Mouse (Mus musculus): ENCODE measurements around the gene Rgs19. TPM values are rescaled to one million over a fixed set of nuclear protein-coding genes. Genes with fewer than 3 reads are reported as not detected.

Rgs19 gene
- polyA plus RNA-seq, 1 experiment from 2014 or later, result 64.7 TPM

DNA sequence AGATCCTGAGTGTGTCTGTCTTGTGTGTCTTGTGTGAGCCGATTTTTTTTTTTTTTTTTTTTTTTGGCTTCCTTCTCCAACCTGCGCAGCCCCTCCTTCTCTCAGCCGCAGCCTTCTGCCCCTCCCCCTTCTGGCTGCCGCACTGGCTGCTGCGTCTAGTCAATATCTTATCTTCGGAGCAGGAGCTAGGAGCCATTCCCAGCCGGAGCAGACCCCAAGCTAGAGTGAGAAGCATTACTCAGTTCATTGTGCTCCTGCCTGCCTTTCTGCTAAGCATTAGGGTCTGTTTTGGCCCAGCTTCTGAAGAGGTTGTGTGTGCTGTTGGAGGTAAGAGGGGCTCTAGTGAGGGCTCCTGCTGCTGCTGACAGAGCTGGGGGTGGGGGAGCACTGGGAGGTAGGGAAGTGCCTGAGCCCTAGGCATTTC, 21.1 kb upstream of the Rgs19 start, which contains the start of gene Oprl1:
Gene Oprl1, plus strand, starts transcription at position 114 of the 424 bp plus-strand sequence.
- H3K27me3 ChIP-seq (ENCODE audit: control insufficient read depth, insufficient read depth, low read length), result no peaks in the 10 kb centered on the region
- H3K4me2 ChIP-seq (ENCODE audit: low read depth, low read length, severe bottlenecking), result peak within 1 kb of the TSS; percentile 44
- WGBS, result 4% methylated on average over 7 of the region's 7 CpGs
- peak within 1 kb of the TSS; percentile 59 for H3K9ac ChIP-seq (ENCODE audit: low read length)
- peak; percentile 70 for DNase-seq (ENCODE audit: low spot score)
- H3K4me1 ChIP-seq (replicated peaks; ENCODE audit: control insufficient read depth, insufficient read depth, low read length), result peaks cover 4% of the 10 kb centered on the region; the same call in 1 of the 2 replicates
- H3K27ac ChIP-seq (ENCODE audit: low read depth, low read length), result peak within 1 kb of the TSS; percentile 19; the same call in 1 of the 2 replicates
- H3K36me3 ChIP-seq (ENCODE audit: control insufficient read depth, insufficient read depth, low read length), result no peaks in the 10 kb centered on the region
- H3K9me3 ChIP-seq (ENCODE audit: control insufficient read depth, low read length), result no peaks in the 10 kb centered on the region
- ATAC-seq (replicated peaks; ENCODE audit: low FRiP score), result peak; percentile 75
- peak within 1 kb of the TSS; percentile 27 for H3K4me3 ChIP-seq (ENCODE audit: low read depth, low read length)

DNA sequence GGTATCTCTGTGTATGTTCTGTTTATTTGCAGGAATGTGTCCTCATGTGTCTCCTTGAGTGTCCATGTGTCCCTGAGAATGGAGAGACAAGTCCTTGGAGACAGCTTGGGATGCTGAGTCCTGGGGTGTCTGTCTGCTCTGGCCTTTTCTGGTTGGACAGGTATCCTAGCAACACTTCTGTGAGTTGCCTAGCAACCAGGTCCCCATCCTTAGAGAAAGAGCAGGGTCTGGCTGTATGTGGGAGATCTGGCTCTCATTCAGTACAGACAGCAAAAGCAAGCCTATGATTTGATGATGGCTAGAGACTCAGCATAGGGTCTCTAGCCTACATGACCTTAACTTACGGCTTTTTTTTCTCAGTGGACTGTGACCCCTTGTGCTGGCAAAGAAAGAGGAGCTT, 20.0 kb upstream of the Rgs19 start:
- no peaks in the 10 kb centered on the region for H3K36me3 ChIP-seq (ENCODE audit: control insufficient read depth, insufficient read depth, low read length)
- H3K4me2 ChIP-seq (ENCODE audit: low read depth, low read length, severe bottlenecking), result no peak overlapping the region
- no peak overlapping the region for H3K4me3 ChIP-seq (ENCODE audit: low read depth, low read length)
- H3K9me3 ChIP-seq (ENCODE audit: control insufficient read depth, low read length), result no peaks in the 10 kb centered on the region
- H3K27me3 ChIP-seq (ENCODE audit: control insufficient read depth, insufficient read depth, low read length), result no peaks in the 10 kb centered on the region
- 79% methylated on average over 1 of the region's 1 CpGs for WGBS
- H3K27ac ChIP-seq (ENCODE audit: low read depth, low read length), result peak overlapping the region; percentile 1; the same call in 1 of the 2 replicates
- peak; percentile 45 for ATAC-seq (replicated peaks; ENCODE audit: low FRiP score)
- H3K4me1 ChIP-seq (replicated peaks; ENCODE audit: control insufficient read depth, insufficient read depth, low read length), result peaks cover 4% of the 10 kb centered on the region; the same call in 1 of the 2 replicates
- H3K9ac ChIP-seq (ENCODE audit: low read length), result no peak overlapping the region
- no peak for DNase-seq (ENCODE audit: low spot score)

DNA sequence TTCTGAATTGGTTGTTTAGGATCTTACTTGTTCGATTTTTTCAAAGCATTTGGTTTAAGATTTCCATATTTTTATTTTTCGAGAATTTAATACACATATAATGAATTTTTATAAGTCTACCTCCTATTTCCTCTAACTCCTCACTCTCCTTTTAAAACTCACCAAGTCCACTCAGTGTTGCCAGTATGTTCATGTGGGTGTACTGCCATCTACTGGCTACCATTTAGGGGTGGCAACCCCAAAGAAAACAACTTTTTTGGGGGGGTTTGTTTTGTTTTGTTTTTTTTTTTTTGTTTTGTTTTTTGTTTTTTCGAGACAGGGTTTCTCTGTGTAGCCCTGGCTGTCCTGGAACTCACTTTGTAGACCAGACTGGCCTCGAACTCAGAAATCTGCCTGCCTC, 12.9 kb upstream of the Rgs19 start:
- 31% methylated on average over 4 of the region's 4 CpGs for whole genome bisulfite sequencing
- no peak overlapping the region for H3K27ac ChIP-seq (ENCODE audit: low read depth, low read length)
- H3K4me3 ChIP-seq (ENCODE audit: low read depth, low read length), result no peak overlapping the region
- no peak for DNase-seq (ENCODE audit: low spot score)
- H3K36me3 ChIP-seq (ENCODE audit: control insufficient read depth, insufficient read depth, low read length), result no peaks in the 10 kb centered on the region
- no peaks in the 10 kb centered on the region for H3K4me1 ChIP-seq (replicated peaks; ENCODE audit: control insufficient read depth, insufficient read depth, low read length)
- no peak overlapping the region for H3K9ac ChIP-seq (ENCODE audit: low read length)
- ATAC-seq (replicated peaks; ENCODE audit: low FRiP score), result no peak
- no peaks in the 10 kb centered on the region for H3K27me3 ChIP-seq (ENCODE audit: control insufficient read depth, insufficient read depth, low read length)
- no peaks in the 10 kb centered on the region for H3K9me3 ChIP-seq (ENCODE audit: control insufficient read depth, low read length)
- no peak overlapping the region for H3K4me2 ChIP-seq (ENCODE audit: low read depth, low read length, severe bottlenecking)

DNA sequence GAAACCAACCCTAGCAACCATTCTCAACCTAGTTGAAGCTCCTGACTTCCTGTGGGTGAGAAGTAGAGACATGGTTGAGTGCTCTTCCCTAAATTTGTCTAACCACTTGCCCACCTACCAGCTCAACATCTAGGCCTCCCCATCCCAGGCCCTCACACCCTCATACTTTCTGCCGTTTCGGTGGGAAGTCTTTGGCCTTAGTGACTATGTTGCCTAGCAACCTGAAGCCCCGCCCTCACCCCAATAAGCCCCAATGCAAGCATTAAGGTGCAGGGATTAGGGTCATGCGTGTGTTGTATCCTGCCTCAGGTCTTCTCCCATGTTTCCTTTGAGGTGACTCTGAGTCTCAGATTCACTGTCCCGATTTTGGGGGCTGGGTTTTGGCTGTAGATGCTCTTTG, 4.5 kb upstream of the Rgs19 start, which contains the start of gene Lkaaear1:
Gene Lkaaear1, minus strand, starts transcription at position 202 of the 400 bp plus-strand sequence.
- Histone ChIP-seq H3K4me2 (ENCODE audit: low read depth, low read length, severe bottlenecking) (no peak within 1 kb of the TSS), H3K9ac (ENCODE audit: low read length) (no peak within 1 kb of the TSS), H3K4me1 (replicated peaks; ENCODE audit: control insufficient read depth, insufficient read depth, low read length) (no peaks in the 10 kb centered on the region; the same call in 1 of the 2 replicates), H3K27ac (ENCODE audit: low read depth, low read length) (no peak within 1 kb of the TSS), H3K9me3 (ENCODE audit: control insufficient read depth, low read length) (no peaks in the 10 kb centered on the region), H3K36me3 (ENCODE audit: control insufficient read depth, insufficient read depth, low read length) (no peaks in the 10 kb centered on the region), H3K27me3 (ENCODE audit: control insufficient read depth, insufficient read depth, low read length) (no peaks in the 10 kb centered on the region), H3K4me3 (ENCODE audit: low read depth, low read length) (no peak within 1 kb of the TSS)
- ATAC-seq (replicated peaks; ENCODE audit: low FRiP score) (no peak), DNase-seq (ENCODE audit: low spot score) (peak; percentile 45)
- WGBS, result 44% methylated on average over 5 of the region's 5 CpGs

DNA sequence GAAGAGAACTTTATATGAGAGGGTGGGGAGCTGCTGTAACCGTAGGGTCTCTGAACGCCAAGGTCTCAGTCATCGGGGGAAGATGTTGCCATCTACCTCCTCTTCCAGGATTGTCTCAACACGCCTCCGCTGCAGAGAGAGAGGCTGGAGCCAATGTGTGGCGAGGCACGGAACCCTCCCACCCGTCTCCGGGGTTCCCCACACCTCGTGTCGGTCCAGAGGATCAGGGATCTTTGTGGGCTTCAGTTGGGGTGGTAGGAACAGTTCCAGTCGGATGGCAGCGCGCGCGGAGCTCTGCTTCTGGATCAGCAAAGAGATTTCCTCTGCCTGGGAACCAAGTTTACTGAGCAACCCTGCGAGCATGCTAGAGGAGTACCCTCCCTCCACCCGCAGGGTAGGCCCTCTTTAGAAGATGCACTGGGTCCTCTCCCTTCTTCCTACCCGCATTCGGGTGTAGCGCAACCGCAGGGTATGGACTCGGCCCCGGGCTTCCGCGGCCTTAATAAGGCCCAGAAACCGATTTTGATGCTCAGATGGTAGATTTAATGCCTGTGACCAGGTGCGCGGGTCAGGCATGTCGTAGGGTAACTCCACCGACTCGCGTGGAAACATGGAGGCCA, 3.1 kb upstream of the Rgs19 start:
- DNase-seq (ENCODE audit: low spot score), result peak; percentile 50
- Histone ChIP-seq H3K4me1 (replicated peaks; ENCODE audit: control insufficient read depth, insufficient read depth, low read length) (no peaks in the 10 kb centered on the region; the same call in 1 of the 2 replicates), H3K27ac (ENCODE audit: low read depth, low read length) (no peak overlapping the region), H3K9ac (ENCODE audit: low read length) (no peak overlapping the region), H3K36me3 (ENCODE audit: control insufficient read depth, insufficient read depth, low read length) (no peaks in the 10 kb centered on the region), H3K4me3 (ENCODE audit: low read depth, low read length) (no peak overlapping the region), H3K9me3 (ENCODE audit: control insufficient read depth, low read length) (no peaks in the 10 kb centered on the region), H3K27me3 (ENCODE audit: control insufficient read depth, insufficient read depth, low read length) (no peaks in the 10 kb centered on the region), H3K4me2 (ENCODE audit: low read depth, low read length, severe bottlenecking) (no peak overlapping the region)
- ATAC-seq (replicated peaks; ENCODE audit: low FRiP score), result no peak
- 78% methylated on average over 33 of the region's 33 CpGs for WGBS

DNA sequence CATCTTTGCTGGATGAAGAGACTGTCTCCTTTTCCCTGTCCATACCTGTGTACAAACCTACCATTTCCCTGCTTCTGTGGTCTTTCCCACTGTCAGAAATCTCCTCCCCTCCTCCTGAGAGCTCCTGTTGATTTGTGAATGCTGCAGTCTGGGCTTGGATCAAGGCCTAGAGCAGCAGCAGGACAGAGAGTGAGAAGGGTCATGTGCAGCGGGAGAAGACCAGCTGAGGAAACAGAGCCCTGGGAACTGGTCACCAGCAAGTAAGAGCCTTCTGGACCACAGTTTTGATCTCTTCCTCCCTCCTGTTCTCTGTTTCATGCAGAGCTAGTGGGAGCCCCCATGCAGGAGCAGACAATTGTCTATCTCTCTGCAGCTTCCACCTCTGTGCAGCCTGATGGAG, 2.0 kb upstream of the Rgs19 start:
- Histone ChIP-seq H3K36me3 (ENCODE audit: control insufficient read depth, insufficient read depth, low read length) (no peaks in the 10 kb centered on the region), H3K9me3 (ENCODE audit: control insufficient read depth, low read length) (no peaks in the 10 kb centered on the region), H3K27ac (ENCODE audit: low read depth, low read length) (no peak overlapping the region), H3K4me2 (ENCODE audit: low read depth, low read length, severe bottlenecking) (no peak overlapping the region), H3K27me3 (ENCODE audit: control insufficient read depth, insufficient read depth, low read length) (no peaks in the 10 kb centered on the region), H3K9ac (ENCODE audit: low read length) (no peak overlapping the region), H3K4me1 (replicated peaks; ENCODE audit: control insufficient read depth, insufficient read depth, low read length) (no peaks in the 10 kb centered on the region; the same call in 1 of the 2 replicates), H3K4me3 (ENCODE audit: low read depth, low read length) (no peak overlapping the region)
- DNase-seq (ENCODE audit: low spot score), result peak; percentile 36
- no peak for ATAC-seq (replicated peaks; ENCODE audit: low FRiP score)
- 86% methylated on average over 1 of the region's 1 CpGs for WGBS

DNA sequence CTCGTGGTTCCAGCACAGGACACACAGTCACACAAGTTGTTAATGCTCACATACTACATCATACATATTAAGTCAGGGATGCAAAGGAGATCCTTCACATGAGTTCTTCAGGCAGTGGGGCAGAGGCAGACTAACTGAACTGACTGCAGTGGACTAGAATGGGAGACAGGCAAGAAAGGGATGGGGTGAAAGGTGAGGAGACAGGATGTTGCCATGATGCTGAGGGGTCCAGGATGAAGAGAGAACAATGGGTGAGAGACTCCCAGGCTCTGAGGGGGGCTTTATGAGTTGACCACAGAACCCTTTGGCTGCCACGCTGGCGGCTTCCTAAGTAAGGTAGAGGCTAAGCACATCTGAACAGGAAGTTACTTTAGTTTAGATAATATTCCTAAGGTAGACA, 804 bp upstream of the Rgs19 start:
- no peak overlapping the region for H3K4me3 ChIP-seq (ENCODE audit: low read depth, low read length)
- no peaks in the 10 kb centered on the region; the same call in 1 of the 2 replicates for H3K36me3 ChIP-seq (ENCODE audit: control insufficient read depth, insufficient read depth, low read length)
- ATAC-seq (replicated peaks; ENCODE audit: low FRiP score) (no peak), DNase-seq (ENCODE audit: low spot score) (no peak)
- no peaks in the 10 kb centered on the region for H3K9me3 ChIP-seq (ENCODE audit: control insufficient read depth, low read length)
- H3K4me2 ChIP-seq (ENCODE audit: low read depth, low read length, severe bottlenecking), result peak overlapping the region; percentile 75; the same call in 1 of the 2 replicates
- H3K27me3 ChIP-seq (ENCODE audit: control insufficient read depth, insufficient read depth, low read length), result no peaks in the 10 kb centered on the region
- H3K4me1 ChIP-seq (replicated peaks; ENCODE audit: control insufficient read depth, insufficient read depth, low read length), result no peaks in the 10 kb centered on the region; the same call in 1 of the 2 replicates
- no peak overlapping the region for H3K9ac ChIP-seq (ENCODE audit: low read length)
- no peak overlapping the region for H3K27ac ChIP-seq (ENCODE audit: low read depth, low read length)
- WGBS, result 89% methylated on average over 3 of the region's 3 CpGs

DNA sequence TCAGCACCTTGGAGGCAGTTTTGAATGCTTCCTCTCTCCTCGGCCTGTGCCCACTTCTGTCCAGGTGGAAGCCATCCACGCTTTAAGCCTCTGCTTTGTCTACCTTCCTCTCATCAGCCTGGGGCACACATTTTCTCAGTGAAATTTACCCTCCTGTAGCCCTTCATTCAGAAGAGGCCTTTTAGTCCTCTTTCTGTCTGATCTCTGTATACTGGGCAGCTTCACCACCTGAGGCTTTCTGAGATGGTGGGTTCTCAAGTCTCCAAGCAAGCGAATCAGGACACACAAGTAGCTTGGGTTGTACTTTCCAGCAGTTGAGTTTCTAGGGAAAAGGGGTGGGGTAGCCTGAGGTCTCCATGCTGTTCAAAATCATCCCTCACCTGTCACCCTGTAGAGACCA, 1.5 kb downstream of the Rgs19 start:
- Histone ChIP-seq H3K27me3 (ENCODE audit: control insufficient read depth, insufficient read depth, low read length) (no peaks in the 10 kb centered on the region), H3K9me3 (ENCODE audit: control insufficient read depth, low read length) (no peaks in the 10 kb centered on the region), H3K4me2 (ENCODE audit: low read depth, low read length, severe bottlenecking) (no peak overlapping the region), H3K4me1 (replicated peaks; ENCODE audit: control insufficient read depth, insufficient read depth, low read length) (no peaks in the 10 kb centered on the region; the same call in 1 of the 2 replicates), H3K36me3 (ENCODE audit: control insufficient read depth, insufficient read depth, low read length) (no peaks in the 10 kb centered on the region; the same call in 1 of the 2 replicates), H3K27ac (ENCODE audit: low read depth, low read length) (no peak overlapping the region), H3K9ac (ENCODE audit: low read length) (no peak overlapping the region), H3K4me3 (ENCODE audit: low read depth, low read length) (no peak overlapping the region; the same call in 1 of the 2 replicates)
- ATAC-seq (replicated peaks; ENCODE audit: low FRiP score) (no peak), DNase-seq (ENCODE audit: low spot score) (no peak)
- WGBS, result 95% methylated on average over 3 of the region's 3 CpGs

DNA sequence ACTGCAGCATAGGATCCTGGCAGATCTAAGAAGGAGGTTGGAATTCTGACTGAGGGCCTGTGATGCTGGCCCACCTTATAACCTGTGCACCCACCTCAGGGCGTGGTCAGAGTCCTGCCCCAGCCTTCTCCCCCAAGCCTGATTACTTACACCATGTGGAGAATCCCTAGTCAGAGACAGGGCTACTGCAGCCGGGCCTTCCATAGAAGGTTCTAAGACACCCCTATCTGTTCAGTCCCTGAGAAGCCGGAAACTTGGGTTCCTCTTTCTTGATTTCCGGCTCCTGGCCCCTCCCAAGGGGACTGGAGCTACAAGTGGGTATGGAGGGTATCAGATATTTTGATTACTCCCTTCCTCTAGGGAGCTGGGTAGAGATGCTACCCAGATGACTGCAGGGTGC, 2.2 kb downstream of the Rgs19 start:
- no peak overlapping the region for H3K9ac ChIP-seq (ENCODE audit: low read length)
- ATAC-seq (replicated peaks; ENCODE audit: low FRiP score) (no peak), DNase-seq (ENCODE audit: low spot score) (no peak)
- H3K36me3 ChIP-seq (ENCODE audit: control insufficient read depth, insufficient read depth, low read length), result no peaks in the 10 kb centered on the region; the same call in 1 of the 2 replicates
- no peaks in the 10 kb centered on the region; the same call in 1 of the 2 replicates for H3K4me1 ChIP-seq (replicated peaks; ENCODE audit: control insufficient read depth, insufficient read depth, low read length)
- no peak overlapping the region for H3K27ac ChIP-seq (ENCODE audit: low read depth, low read length)
- 92% methylated on average over 4 of the region's 4 CpGs for WGBS
- H3K9me3 ChIP-seq (ENCODE audit: control insufficient read depth, low read length), result no peaks in the 10 kb centered on the region
- no peak overlapping the region for H3K4me3 ChIP-seq (ENCODE audit: low read depth, low read length)
- H3K4me2 ChIP-seq (ENCODE audit: low read depth, low read length, severe bottlenecking), result no peak overlapping the region
- no peaks in the 10 kb centered on the region for H3K27me3 ChIP-seq (ENCODE audit: control insufficient read depth, insufficient read depth, low read length)

All from forebrain, embryonic 11.5 days (tissue).